8 mouse cellular contexts compared by ENCODE assay signal in the genomic region with DNA sequence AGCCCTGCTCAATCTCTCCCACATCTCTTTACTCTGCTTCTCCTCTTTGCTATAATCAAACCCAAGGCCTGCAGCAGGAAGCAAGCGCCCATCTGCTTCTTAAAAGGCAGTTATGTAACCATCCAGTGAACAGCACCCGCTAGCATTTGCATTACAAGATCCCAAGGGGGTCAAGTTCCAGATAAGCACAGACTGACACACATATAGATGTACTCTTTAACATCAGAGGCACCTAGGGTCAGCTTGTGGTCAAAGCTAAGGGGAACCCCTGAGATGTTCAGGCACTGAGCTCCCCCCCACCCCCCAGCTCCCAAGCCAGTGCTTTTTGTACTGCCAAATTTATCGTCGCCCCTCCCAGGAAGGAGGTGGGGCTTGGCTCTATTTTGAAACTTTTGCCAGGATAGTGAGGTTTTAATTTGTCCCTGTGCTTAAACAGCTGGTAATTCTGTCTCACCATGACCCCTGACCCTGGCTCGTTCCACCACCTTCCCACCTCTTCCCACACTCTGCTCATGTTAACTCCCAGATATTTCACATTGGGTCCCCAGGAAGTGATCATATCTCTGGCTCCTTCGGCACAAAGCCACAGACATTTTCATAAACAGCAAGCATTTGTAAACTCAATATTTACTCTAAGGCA. TPM values are rescaled to one million over a fixed set of nuclear protein-coding genes. Genes with fewer than 3 reads are reported as not detected.
DNase-seq lines count a peak whose midpoint lies in the region; ATAC-seq and TF ChIP-seq lines count a peak whose summit lies in the region.

No protein-coding gene starts in this region.

- no peak for TF ChIP-seq CTCF in testis, adult 2 months (IDR thresholded peaks at IDR 0.05; ENCODE audit: control insufficient read depth, insufficient read depth, insufficient replicate concordance, low read depth, low read length)
- no peak for TF ChIP-seq CTCF in lung, embryonic 14.5 days (IDR thresholded peaks at IDR 0.05; ENCODE audit: low read depth)

- peaks cover 18% of the 10 kb centered on the region for H3K4me1 ChIP-seq in testis, adult 2 months (ENCODE audit: control insufficient read depth, insufficient read depth, low read length)
- H3K4me1 ChIP-seq in lung, embryonic 14.5 days (ENCODE audit: insufficient read depth), result peaks cover 23% of the 10 kb centered on the region

- no peak overlapping the region for H3K4me3 ChIP-seq in testis, adult 2 months (ENCODE audit: control insufficient read depth, low read depth, low read length)
- no peak overlapping the region for H3K4me3 ChIP-seq in lung, embryonic 14.5 days (ENCODE audit: low read depth, low read length)

- peak overlapping the region; percentile 44; the same call in 1 of the 2 replicates for H3K27ac ChIP-seq in testis, adult 2 months (ENCODE audit: control insufficient read depth, insufficient read depth, low read depth, low read length)
- H3K27ac ChIP-seq in lung, embryonic 14.5 days (ENCODE audit: low read depth), result peak overlapping the region; percentile 48

- peak overlapping the region; percentile 37 for H3K4me2 ChIP-seq in lung, embryonic 14.5 days

- no peaks in the 10 kb centered on the region for H3K36me3 ChIP-seq in testis, adult 2 months (ENCODE audit: control insufficient read depth, insufficient read depth, low read length)
- no peaks in the 10 kb centered on the region for H3K36me3 ChIP-seq in lung, embryonic 14.5 days (ENCODE audit: insufficient read depth)

- H3K9ac ChIP-seq in lung, embryonic 14.5 days, result no peak overlapping the region

- WGBS in lung, embryonic 14.5 days, result 36% methylated on average over 6 of the region's 6 CpGs

- peak; percentile 77 for ATAC-seq in lung, embryonic 14.5 days (ENCODE audit: insufficient read depth)

- no peaks in the 10 kb centered on the region for H3K27me3 ChIP-seq in testis, adult 2 months (ENCODE audit: control insufficient read depth, insufficient read depth, low read length)
- H3K27me3 ChIP-seq in lung, embryonic 14.5 days (ENCODE audit: insufficient read depth, low read length), result no peaks in the 10 kb centered on the region

- TF ChIP-seq POLR2A in testis, adult 2 months (IDR thresholded peaks at IDR 0.05; ENCODE audit: control insufficient read depth, low read depth, low read length), result no peak

- no peak for DNase-seq in testis, postnatal 14 days (ENCODE audit: low spot score)
- peak; percentile 66 to 83 for DNase-seq in frontal cortex, adult 2 months (ENCODE audit: extremely low spot score in 1 of 2, low spot score in 1 of 2)
- DNase-seq in kidney, postnatal 36 days, result peak; percentile 56 to 61
- peak; percentile 84 for DNase-seq in lung, embryonic 14.5 days
- DNase-seq in spleen, postnatal 36 days (ENCODE audit: low spot score in 2 of 2), result peak; percentile 83 to 86
- DNase-seq in ovary, adult 18-20 months (ENCODE audit: low spot score), result no peak
- no peak for DNase-seq in cerebellum, postnatal 14 days

- H3K9me3 ChIP-seq in lung, embryonic 14.5 days (ENCODE audit: low read depth, low read length), result no peaks in the 10 kb centered on the region

RNA-seq across cellular contexts. Expression of gene Aldh2, which starts 7.1 kb away (rescaled TPM):
- 154 and 177 TPM in 2 replicates for polyA plus RNA-seq in testis, adult 2 months (2012; rRNA removed)
- polyA plus RNA-seq in frontal cortex, adult 2 months (2012; rRNA removed), result 199 and 205 TPM in 2 replicates
- polyA plus RNA-seq in lung, embryonic 14.5 days (2014; fragmentation: Nextera tagmentation; extraction: Ambion mirVana), result 123 and 125 TPM in 2 replicates

RNA-seq across cellular contexts. Expression of gene Acad12, which starts 32.2 kb away (rescaled TPM):
- polyA plus RNA-seq in testis, adult 2 months (2012; rRNA removed), result 3.3 and 3.9 TPM in 2 replicates
- polyA plus RNA-seq in frontal cortex, adult 2 months (2012; rRNA removed), result 4.0 and 4.7 TPM in 2 replicates
- 1.7 and 1.8 TPM in 2 replicates for polyA plus RNA-seq in lung, embryonic 14.5 days (2014; fragmentation: Nextera tagmentation; extraction: Ambion mirVana)

RNA-seq across cellular contexts. Expression of gene Mapkapk5, which starts 40.8 kb away (rescaled TPM):
- 21.9 and 28.4 TPM in 2 replicates for polyA plus RNA-seq in testis, adult 2 months (2012; rRNA removed)
- polyA plus RNA-seq in frontal cortex, adult 2 months (2012; rRNA removed), result 107 and 118 TPM in 2 replicates
- polyA plus RNA-seq in lung, embryonic 14.5 days (2014; fragmentation: Nextera tagmentation; extraction: Ambion mirVana), result 55.1 and 57.5 TPM in 2 replicates

RNA-seq across cellular contexts. Expression of gene Adam1a, which starts 41.2 kb away (rescaled TPM):
- polyA plus RNA-seq in testis, adult 2 months (2012; rRNA removed), result 138 and 140 TPM in 2 replicates
- 23.8 and 24.2 TPM in 2 replicates for polyA plus RNA-seq in frontal cortex, adult 2 months (2012; rRNA removed)
- polyA plus RNA-seq in lung, embryonic 14.5 days (2014; fragmentation: Nextera tagmentation; extraction: Ambion mirVana), result 1.6 and 1.7 TPM in 2 replicates

RNA-seq across cellular contexts. Expression of gene Gm42878, which starts 41.2 kb away (rescaled TPM):
- 0.14 TPM in 1 of 2 replicates, not detected in the other for polyA plus RNA-seq in testis, adult 2 months (2012; rRNA removed)
- polyA plus RNA-seq in frontal cortex, adult 2 months (2012; rRNA removed), result 0.42 and 0.48 TPM in 2 replicates
- not detected in 2 replicates for polyA plus RNA-seq in lung, embryonic 14.5 days (2014; fragmentation: Nextera tagmentation; extraction: Ambion mirVana)

Comparison
In these comparisons a context has a peak if more than half of its experiments do, and no peak if none do; other contexts are left out.
1. DNase-seq: peak in frontal cortex, adult 2 months (2 of 2), kidney, postnatal 36 days (2 of 2), lung, embryonic 14.5 days (single experiment) and spleen, postnatal 36 days (2 of 2); none in testis, postnatal 14 days (single experiment), ovary, adult 18-20 months (single experiment) and cerebellum, postnatal 14 days (0 of 2).